Mouse (Mus musculus) midbrain, embryonic 11.5 days (tissue): ENCODE measurements at regions not wholly inside any gene's neighbourhood (a gene's known extent, or its start where the extent isn't known, plus 50 kb on each side); places are given as distances from the start of the nearest gene placed in this dataset.
"Not testable (repeated sequence)": the region's sequence is repeated elsewhere in the genome, so short reads cannot be mapped to it uniquely, and the experiment has no call there.

Source experiments
- ATAC-seq: fragments of 200-750 bp; cut with Nextera tagmentation; 2 replicates; pipeline ENCODE4 v1.8.0; 2017; ENCODE audit warnings: moderate TSS enrichment, moderate library complexity; ENCODE audit not compliant: low FRiP score
- DNase-seq: peaks from one replicate; pipeline ENCODE4 v3.0.0; 2015; ENCODE audit warnings: low spot score; ENCODE audit errors: missing footprints
- H3K27ac ChIP-seq: fragments of 300-500 bp; sonication (generic); 2 replicates; pipeline ENCODE4 v1.5.1; 2014; ENCODE audit warnings: low read depth, low read length
- H3K27me3 ChIP-seq: fragments of 300-500 bp; sonication (generic); 2 replicates; pipeline ENCODE4 v1.6.1; 2014; ENCODE audit warnings: mild to moderate bottlenecking, low read length, moderate library complexity, mixed read lengths; ENCODE audit not compliant: control insufficient read depth, insufficient read depth
- H3K36me3 ChIP-seq: fragments of 300-500 bp; sonication (generic); 2 replicates; pipeline ENCODE4 v1.6.1; 2014; ENCODE audit warnings: mild to moderate bottlenecking, low read length, moderate library complexity, mixed read lengths; ENCODE audit not compliant: control insufficient read depth, insufficient read depth
- H3K4me1 ChIP-seq: fragments of 300-500 bp; sonication (generic); 2 replicates; pipeline ENCODE4 v1.6.1; 2014; ENCODE audit warnings: low read length; ENCODE audit not compliant: control insufficient read depth, insufficient read depth
- H3K4me2 ChIP-seq: fragments of 300-500 bp; sonication (generic); 2 replicates; pipeline ENCODE4 v1.6.1; 2014; ENCODE audit warnings: mild to moderate bottlenecking, moderate library complexity
- H3K4me3 ChIP-seq: fragments of 300-500 bp; sonication (generic); 2 replicates; pipeline ENCODE4 v1.5.1; 2014; ENCODE audit warnings: low read depth, low read length
- H3K9ac ChIP-seq: fragments of 300-500 bp; sonication (generic); 2 replicates; pipeline ENCODE4 v1.6.1; 2014; ENCODE audit warnings: low read length
- H3K9me3 ChIP-seq: fragments of 300-500 bp; sonication (generic); 2 replicates; pipeline ENCODE4 v1.6.1; 2016; ENCODE audit warnings: low read length; ENCODE audit not compliant: control insufficient read depth
- WGBS: fragments of 180-500 bp; shearing (Covaris S2); extraction: QIAGEN DNeasy Blood & Tissue Kit; methylation state at CpG from one replicate; pipeline ENCODE4 v1.1.7; 2014; 5-methylcytosine and 5-hydroxymethylcytosine counted together

GRCm38 (mm10) chr6:68828460-68828859, 1292.9 kb upstream of the Tacstd2 start:
- DNase-seq, H3K27me3 ChIP-seq, H3K4me2 ChIP-seq, H3K27ac ChIP-seq, H3K36me3 ChIP-seq, H3K9ac ChIP-seq, H3K4me3 ChIP-seq, H3K9me3 ChIP-seq, ATAC-seq, H3K4me1 ChIP-seq: not testable (repeated sequence)
- WGBS, result 85% methylated on average over 1 of the region's 1 CpGs

- H3K4me2 ChIP-seq, result no peak overlapping the region
- no peak for ATAC-seq
- no peaks in the 10 kb centered on the region for H3K27me3 ChIP-seq
- H3K9ac ChIP-seq, result no peak overlapping the region
- H3K36me3 ChIP-seq, result no peaks in the 10 kb centered on the region
- H3K4me3 ChIP-seq, result no peak overlapping the region
- no peak overlapping the region for H3K27ac ChIP-seq
- WGBS, result 73% methylated on average over 3 of the region's 3 CpGs
- H3K4me1 ChIP-seq, result no peaks in the 10 kb centered on the region
- DNase-seq, result no peak
- H3K9me3 ChIP-seq, result no peaks in the 10 kb centered on the region
Observed at GRCm38 (mm10) chr6:68813346-68813745, 1277.8 kb upstream of the Tacstd2 start.

GRCm38 (mm10) chr6:68799205-68799604, 1263.6 kb upstream of the Tacstd2 start:
- not testable (repeated sequence) for H3K4me2 ChIP-seq, ATAC-seq

DNA sequence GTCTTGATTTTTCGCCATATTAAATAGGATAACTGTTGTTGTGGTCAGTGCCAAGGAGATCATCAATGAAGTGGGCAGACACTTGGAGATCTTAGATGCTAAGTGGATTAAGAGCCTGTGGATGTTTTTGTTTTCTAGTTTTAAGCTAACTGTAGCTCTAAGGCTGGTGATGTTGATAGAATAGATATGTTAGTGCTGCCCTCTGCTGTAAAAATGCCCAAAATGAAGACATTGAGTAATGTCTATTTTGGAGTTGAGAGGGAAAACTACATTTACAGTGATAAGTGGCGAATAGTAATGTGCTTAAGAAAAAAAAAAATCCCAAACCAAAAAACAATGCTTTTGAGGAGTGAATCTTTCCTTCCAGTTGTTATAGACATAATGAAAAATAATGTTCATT, 1235.9 kb upstream of the Tacstd2 start:
- H3K4me2 ChIP-seq, result no peak overlapping the region
- H3K9me3 ChIP-seq, result no peaks in the 10 kb centered on the region
- no peaks in the 10 kb centered on the region for H3K27me3 ChIP-seq
- no peak for DNase-seq
- no peaks in the 10 kb centered on the region for H3K4me1 ChIP-seq
- no peaks in the 10 kb centered on the region for H3K36me3 ChIP-seq
- H3K4me3 ChIP-seq, result no peak overlapping the region
- 78% methylated on average over 2 of the region's 2 CpGs for WGBS
- H3K27ac ChIP-seq, result no peak overlapping the region
- no peak overlapping the region for H3K9ac ChIP-seq
- ATAC-seq, result no peak

More at GRCm38 (mm10) chr6:68799205-68799604, 1263.6 kb upstream of the Tacstd2 start:
- H3K9me3 ChIP-seq, H3K4me3 ChIP-seq, H3K9ac ChIP-seq, H3K27ac ChIP-seq, H3K27me3 ChIP-seq, DNase-seq, H3K4me1 ChIP-seq, H3K36me3 ChIP-seq: not testable (repeated sequence)
- whole genome bisulfite sequencing, result 94% methylated on average over 16 of the region's 19 CpGs

DNA sequence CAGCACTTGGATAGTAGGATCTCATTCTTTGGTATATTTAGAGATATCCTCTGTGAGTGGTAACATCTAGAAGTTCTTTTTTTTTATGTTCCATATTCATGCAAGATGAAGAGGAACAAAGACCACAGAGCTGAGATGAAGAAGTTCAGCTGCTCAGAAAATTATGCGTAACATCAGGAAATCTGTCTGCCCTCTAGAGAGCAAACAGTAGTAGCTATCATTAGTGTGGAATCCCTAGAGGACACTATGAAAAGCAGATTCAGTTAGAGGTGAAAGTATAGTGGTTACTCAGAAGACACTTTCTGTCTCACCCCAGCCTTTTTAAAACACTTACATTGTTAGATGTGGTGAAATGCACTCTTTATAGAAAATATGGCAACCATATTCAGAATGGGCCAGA, 1214.9 kb upstream of the Tacstd2 start:
- Histone ChIP-seq H3K9me3 (no peaks in the 10 kb centered on the region), H3K4me2 (no peak overlapping the region), H3K27ac (no peak overlapping the region), H3K4me3 (no peak overlapping the region), H3K4me1 (no peaks in the 10 kb centered on the region), H3K27me3 (no peaks in the 10 kb centered on the region), H3K9ac (no peak overlapping the region), H3K36me3 (no peaks in the 10 kb centered on the region)
- 87% methylated on average over 1 of the region's 1 CpGs for WGBS
- DNase-seq (no peak), ATAC-seq (no peak)

DNA sequence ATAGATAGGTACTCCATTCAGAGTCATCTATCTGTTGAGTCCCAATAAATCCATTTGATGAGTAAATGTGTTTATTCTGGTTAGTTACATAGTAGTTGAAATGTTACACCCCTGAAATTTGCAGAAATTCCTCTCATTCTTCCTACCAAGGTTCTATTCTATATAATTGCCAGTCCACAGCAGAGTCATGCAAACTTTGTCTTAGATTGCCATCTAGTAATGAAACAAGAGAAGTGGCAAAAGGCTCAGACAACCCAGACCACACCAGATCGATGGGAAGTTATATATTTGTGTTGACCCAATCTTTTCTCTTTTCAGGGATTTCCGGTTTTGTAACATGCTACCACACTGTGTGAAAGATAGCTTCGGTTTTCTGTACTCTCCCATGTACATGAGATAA, 1214.1 kb upstream of the Tacstd2 start:
- Histone ChIP-seq H3K27me3 (no peaks in the 10 kb centered on the region), H3K36me3 (no peaks in the 10 kb centered on the region), H3K4me3 (no peak overlapping the region), H3K4me2 (no peak overlapping the region), H3K4me1 (no peaks in the 10 kb centered on the region), H3K9me3 (no peaks in the 10 kb centered on the region), H3K9ac (no peak overlapping the region), H3K27ac (no peak overlapping the region)
- 78% methylated on average over 3 of the region's 3 CpGs for WGBS
- no peak for DNase-seq
- no peak for ATAC-seq

DNA sequence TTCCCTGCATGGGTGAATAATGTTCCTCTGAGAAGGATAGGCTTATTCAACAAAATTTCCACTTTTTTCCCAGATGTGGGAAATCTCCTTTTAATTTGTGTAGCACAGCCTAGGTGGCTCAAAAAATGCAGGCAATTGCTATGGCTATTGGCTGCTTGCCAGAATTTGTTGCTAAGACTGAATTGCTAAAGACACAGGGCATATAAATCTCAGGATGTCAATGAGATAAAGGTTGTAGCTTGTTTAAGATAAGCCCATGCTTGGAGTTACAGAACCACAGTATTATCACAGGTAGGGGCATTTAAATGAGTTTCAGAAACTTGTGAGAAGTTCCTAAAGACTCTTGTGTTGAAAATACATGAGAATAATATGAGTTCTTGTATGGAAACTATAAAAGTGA, 1203.0 kb upstream of the Tacstd2 start:
- no peak overlapping the region for H3K27ac ChIP-seq
- ATAC-seq, result no peak
- no peaks in the 10 kb centered on the region for H3K9me3 ChIP-seq
- H3K4me2 ChIP-seq, result no peak overlapping the region
- no peaks in the 10 kb centered on the region for H3K4me1 ChIP-seq
- H3K36me3 ChIP-seq, result no peaks in the 10 kb centered on the region
- no peak overlapping the region for H3K4me3 ChIP-seq
- H3K27me3 ChIP-seq, result no peaks in the 10 kb centered on the region
- no peak for DNase-seq
- no peak overlapping the region for H3K9ac ChIP-seq

DNA sequence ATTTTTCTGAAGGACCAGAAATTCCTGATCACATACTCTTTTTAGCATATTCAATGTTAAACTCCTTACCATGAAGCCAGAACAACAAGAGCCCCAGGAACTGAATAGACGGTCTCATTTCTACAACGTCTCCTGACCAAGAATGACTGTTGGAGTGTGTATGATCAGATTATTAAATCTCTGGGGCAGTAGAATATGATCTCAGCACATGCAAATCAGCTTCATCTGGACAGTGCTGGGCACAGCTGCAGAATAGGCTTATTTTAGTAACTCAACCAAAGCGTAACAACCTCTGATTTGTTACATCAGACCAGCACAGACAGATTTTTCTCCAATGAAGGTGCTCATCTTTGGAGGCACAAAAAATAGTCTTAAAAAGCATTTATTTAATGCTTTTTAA, 1201.1 kb upstream of the Tacstd2 start:
- DNase-seq, result no peak
- H3K9me3 ChIP-seq, result no peaks in the 10 kb centered on the region
- WGBS, result 88% methylated on average over 3 of the region's 3 CpGs
- H3K4me1 ChIP-seq, result no peaks in the 10 kb centered on the region
- H3K36me3 ChIP-seq, result no peaks in the 10 kb centered on the region
- H3K9ac ChIP-seq, result no peak overlapping the region
- ATAC-seq, result no peak
- no peak overlapping the region for H3K4me2 ChIP-seq
- no peak overlapping the region for H3K4me3 ChIP-seq
- H3K27ac ChIP-seq, result no peak overlapping the region
- H3K27me3 ChIP-seq, result no peaks in the 10 kb centered on the region

DNA sequence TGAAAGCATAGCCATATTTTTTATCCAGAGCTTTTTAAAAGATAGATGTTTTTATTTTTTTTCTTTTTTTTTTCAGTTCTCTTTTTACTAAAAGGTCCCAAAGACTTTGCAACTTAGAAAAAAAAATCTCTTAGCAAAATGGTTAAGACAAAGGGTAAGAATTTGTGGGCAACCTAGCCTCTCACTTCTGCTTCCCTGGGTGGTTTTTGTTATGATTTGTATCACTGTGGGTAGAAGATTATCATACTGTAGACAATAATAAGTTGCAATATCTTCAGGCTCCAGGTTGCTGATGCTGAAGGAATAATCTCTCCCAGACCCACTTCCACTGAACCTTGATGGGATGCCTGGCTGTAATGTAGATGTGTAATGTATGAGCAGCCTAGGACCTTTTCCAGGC, 1200.5 kb upstream of the Tacstd2 start:
- H3K27me3 ChIP-seq, result no peaks in the 10 kb centered on the region
- DNase-seq, result no peak
- no peaks in the 10 kb centered on the region for H3K36me3 ChIP-seq
- ATAC-seq, result no peak
- H3K4me1 ChIP-seq, result no peaks in the 10 kb centered on the region
- no peak overlapping the region for H3K27ac ChIP-seq
- H3K9ac ChIP-seq, result no peak overlapping the region
- H3K9me3 ChIP-seq, result no peaks in the 10 kb centered on the region
- H3K4me3 ChIP-seq, result no peak overlapping the region
- no peak overlapping the region for H3K4me2 ChIP-seq

- not testable (repeated sequence) for ATAC-seq, H3K4me2 ChIP-seq, H3K9me3 ChIP-seq, H3K4me1 ChIP-seq, H3K9ac ChIP-seq, H3K4me3 ChIP-seq, H3K27me3 ChIP-seq, H3K27ac ChIP-seq, DNase-seq, H3K36me3 ChIP-seq
- WGBS, result 83% methylated on average over 1 of the region's 1 CpGs
Observed at GRCm38 (mm10) chr6:68711084-68711483, 1175.5 kb upstream of the Tacstd2 start.
